Mouse (Mus musculus): ENCODE results near the gene Pcgf2. TPM values are rescaled to one million over a fixed set of nuclear protein-coding genes. Genes with fewer than 3 reads are reported as not detected.

The Pcgf2 gene
- total and polyA plus RNA-seq, 3 experiments = 5.4 to 18.5 TPM; not detected in 1

DNA sequence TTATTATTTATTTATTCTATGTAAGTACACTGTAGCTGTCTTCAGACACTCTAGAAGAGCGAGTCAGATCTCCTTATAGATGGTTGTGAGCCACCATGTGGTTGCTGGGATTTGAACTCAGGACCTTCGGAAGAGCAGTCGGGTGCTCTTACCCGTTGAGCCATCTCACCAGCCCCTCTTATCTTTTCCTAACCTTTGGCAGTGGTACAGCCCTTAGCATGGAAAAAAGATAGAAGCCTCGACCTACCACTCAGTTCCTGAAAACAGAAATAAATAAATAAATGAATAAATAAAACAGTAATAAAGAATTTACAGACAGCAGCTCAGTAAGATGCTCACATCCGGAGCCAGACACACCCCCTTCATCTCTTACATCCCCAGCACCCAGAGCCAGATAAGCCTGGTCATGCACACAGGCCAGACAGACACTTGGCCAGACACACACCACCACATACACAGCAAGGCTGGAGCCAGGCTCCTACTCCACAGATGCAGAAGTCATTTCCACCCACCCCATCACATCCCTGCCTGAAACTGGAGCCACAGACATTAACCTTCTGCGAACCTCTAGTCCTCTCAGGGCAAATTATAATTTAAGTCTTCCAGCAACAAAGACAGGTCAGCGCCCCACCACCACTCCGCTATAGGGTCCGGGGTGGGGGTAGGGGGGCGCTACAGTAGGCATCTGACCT, 3.0 kb downstream of the Pcgf2 start:
- Histone ChIP-seq H3K27me3 (ENCODE audit: insufficient read depth, low read length) (peaks cover 84% of the 10 kb centered on the region), H3K9me3 (replicated peaks) (peaks cover 15% of the 10 kb centered on the region), H3K4me3 (ENCODE audit: low read depth, low read length) (no peak overlapping the region), H3K4me1 (ENCODE audit: insufficient read depth, low read depth, low read length) (peaks cover 46% of the 10 kb centered on the region), H3K36me3 (replicated peaks) (peaks cover 5% of the 10 kb centered on the region)
- DNase-seq (ENCODE audit: low spot score) = no peak
- TF ChIP-seq TAL1 (conservative IDR thresholded peaks at IDR 0.05; ENCODE audit: low read depth, low read length) (no peak), GATA2 (IDR thresholded peaks at IDR 0.05; ENCODE audit: borderline replicate concordance, low read depth, low read length) (no peak), CTCF (IDR thresholded peaks at IDR 0.05; ENCODE audit: low read depth, low read length) (no peak), GATA1 (IDR thresholded peaks at IDR 0.05; ENCODE audit: borderline replicate concordance, low read length) (no peak), POLR2AphosphoS5 (IDR thresholded peaks at IDR 0.05; ENCODE audit: insufficient replicate concordance, low read depth, low read length) (no peak)
- ATAC-seq (ENCODE audit: extremely low read depth, insufficient number of reproducible peaks, low FRiP score, poor library complexity, severe bottlenecking) = no peak

DNA sequence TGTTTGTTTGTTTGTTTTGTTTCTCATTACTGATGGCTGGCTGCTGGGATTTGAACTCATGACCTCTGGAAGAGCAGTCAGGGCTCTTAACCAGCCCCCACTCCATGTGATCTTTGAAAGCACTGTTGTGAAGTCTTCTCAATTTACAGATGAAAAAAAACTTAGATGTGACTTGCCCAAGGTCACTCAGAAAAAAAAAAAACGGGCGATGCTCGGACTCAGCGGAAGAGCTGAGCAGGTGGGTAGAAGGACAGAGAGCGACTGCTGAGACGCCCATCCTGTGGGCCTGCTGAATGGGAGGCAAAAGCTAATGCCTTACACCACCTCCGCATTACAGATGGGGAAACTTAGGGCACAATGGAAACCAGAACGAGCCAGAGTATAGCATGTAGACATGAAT, 3.6 kb downstream of the Pcgf2 start:
- Histone ChIP-seq H3K27me3 (ENCODE audit: insufficient read depth, low read length) (peaks cover 89% of the 10 kb centered on the region), H3K4me3 (ENCODE audit: low read depth, low read length) (no peak overlapping the region)
- ATAC-seq (ENCODE audit: extremely low read depth, insufficient number of reproducible peaks, low FRiP score, poor library complexity, severe bottlenecking) = no peak

DNA sequence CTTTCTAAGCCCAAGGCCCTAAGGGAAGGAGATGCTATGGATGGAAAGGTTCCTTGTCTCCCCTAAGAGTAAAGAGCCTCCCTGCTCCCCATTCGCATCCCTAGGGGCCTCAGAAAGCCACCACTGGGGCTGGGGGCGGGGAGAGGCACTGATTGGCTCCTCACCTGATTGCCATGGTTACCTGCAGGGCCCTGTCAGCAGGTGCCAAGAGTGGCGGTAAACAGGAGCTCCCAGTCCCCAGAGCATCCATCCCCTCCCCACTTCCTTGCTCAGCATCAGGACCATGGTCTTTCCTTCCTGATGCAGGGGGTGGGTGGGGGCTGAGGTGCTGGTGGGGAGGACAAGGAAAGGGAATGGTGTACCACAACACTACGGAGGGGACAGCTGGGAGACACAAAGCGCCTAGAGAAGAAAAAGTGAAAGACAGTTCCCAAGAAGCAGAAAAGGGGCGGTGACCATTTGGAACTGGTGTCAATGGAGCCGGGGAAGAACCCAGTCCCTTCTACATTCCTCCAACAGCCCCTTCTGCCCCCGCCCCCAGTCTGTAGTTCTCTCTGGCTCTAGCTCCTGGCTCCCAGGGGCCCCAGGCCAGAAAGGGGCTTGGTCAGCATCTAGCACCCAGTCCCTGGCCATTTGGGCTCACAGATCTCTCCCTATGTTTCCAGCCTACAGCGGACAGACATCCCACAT, 4.4 kb downstream of the Pcgf2 start:
- peaks cover 34% of the 10 kb centered on the region for H3K4me1 ChIP-seq (ENCODE audit: insufficient read depth, low read depth, low read length)
- TF ChIP-seq GATA1 (IDR thresholded peaks at IDR 0.05; ENCODE audit: borderline replicate concordance, low read length) = no peak
- TF ChIP-seq TAL1 (conservative IDR thresholded peaks at IDR 0.05; ENCODE audit: low read depth, low read length) = no peak
- TF ChIP-seq POLR2AphosphoS5 (IDR thresholded peaks at IDR 0.05; ENCODE audit: insufficient replicate concordance, low read depth, low read length) = no peak
- TF ChIP-seq CTCF (IDR thresholded peaks at IDR 0.05; ENCODE audit: low read depth, low read length) = no peak
- TF ChIP-seq GATA2 (IDR thresholded peaks at IDR 0.05; ENCODE audit: borderline replicate concordance, low read depth, low read length) = no peak
- no peak overlapping the region for H3K4me3 ChIP-seq (ENCODE audit: low read depth, low read length)
- peaks cover 86% of the 10 kb centered on the region for H3K27me3 ChIP-seq (ENCODE audit: insufficient read depth, low read length)
- DNase-seq (ENCODE audit: low spot score) (no peak), ATAC-seq (ENCODE audit: extremely low read depth, insufficient number of reproducible peaks, low FRiP score, poor library complexity, severe bottlenecking) (no peak)
- peaks cover 12% of the 10 kb centered on the region for H3K9me3 ChIP-seq (replicated peaks)
- H3K36me3 ChIP-seq (replicated peaks) = peaks cover 12% of the 10 kb centered on the region

More for the DNA sequence above, 3.6 kb downstream of the Pcgf2 start:
- Histone ChIP-seq H3K4me1 (ENCODE audit: insufficient read depth, low read depth, low read length) (peaks cover 39% of the 10 kb centered on the region), H3K9me3 (replicated peaks) (peaks cover 15% of the 10 kb centered on the region), H3K36me3 (replicated peaks) (peaks cover 6% of the 10 kb centered on the region)
- no peak for DNase-seq (ENCODE audit: low spot score)
- TF ChIP-seq GATA2 (IDR thresholded peaks at IDR 0.05; ENCODE audit: borderline replicate concordance, low read depth, low read length) (no peak), POLR2AphosphoS5 (IDR thresholded peaks at IDR 0.05; ENCODE audit: insufficient replicate concordance, low read depth, low read length) (no peak), TAL1 (conservative IDR thresholded peaks at IDR 0.05; ENCODE audit: low read depth, low read length) (no peak), GATA1 (IDR thresholded peaks at IDR 0.05; ENCODE audit: borderline replicate concordance, low read length) (no peak)

DNA sequence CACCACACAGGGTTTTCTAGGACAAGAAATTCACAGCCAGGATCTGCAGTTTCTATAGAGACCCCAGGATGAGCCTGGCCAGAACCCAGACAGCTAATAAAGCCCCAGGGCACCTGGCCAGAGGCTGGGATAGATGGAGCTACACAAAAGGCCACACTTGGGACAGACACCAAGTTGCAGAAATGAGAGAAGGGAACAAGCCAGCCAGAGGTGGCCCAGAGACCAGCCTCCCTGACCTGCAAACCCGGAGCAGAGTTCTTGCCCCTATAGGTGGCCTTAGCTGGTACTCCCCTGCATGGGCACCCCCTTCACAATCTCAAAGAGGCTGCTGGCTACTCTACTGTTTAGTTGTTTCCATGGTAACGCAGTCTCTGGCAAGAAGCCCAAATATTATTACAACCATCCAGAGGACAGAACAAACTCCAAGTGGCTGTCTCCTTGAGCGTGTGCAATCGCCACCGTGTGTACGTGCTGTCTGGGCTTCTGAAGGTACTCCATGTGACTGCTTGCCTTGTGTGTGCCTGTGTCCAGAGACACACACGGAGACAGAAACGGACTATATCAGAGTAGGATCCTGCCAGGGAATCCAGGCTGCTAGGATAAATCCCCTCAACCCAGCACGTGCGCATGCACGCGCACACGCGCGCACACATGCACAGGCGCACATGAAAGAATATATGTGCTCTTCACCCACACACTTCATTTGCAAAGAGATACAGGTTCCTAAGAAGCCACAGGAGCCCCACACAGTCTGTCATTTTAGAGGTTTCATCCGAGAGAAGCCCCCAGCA, 5.2 kb downstream of the Pcgf2 start:
- TF ChIP-seq TAL1 (conservative IDR thresholded peaks at IDR 0.05; ENCODE audit: low read depth, low read length) (no peak), GATA2 (IDR thresholded peaks at IDR 0.05; ENCODE audit: borderline replicate concordance, low read depth, low read length) (no peak), POLR2AphosphoS5 (IDR thresholded peaks at IDR 0.05; ENCODE audit: insufficient replicate concordance, low read depth, low read length) (no peak), CTCF (IDR thresholded peaks at IDR 0.05; ENCODE audit: low read depth, low read length) (no peak), GATA1 (IDR thresholded peaks at IDR 0.05; ENCODE audit: borderline replicate concordance, low read length) (no peak)
- Histone ChIP-seq H3K27me3 (ENCODE audit: insufficient read depth, low read length) (peaks cover 82% of the 10 kb centered on the region), H3K4me3 (ENCODE audit: low read depth, low read length) (no peak overlapping the region), H3K9me3 (replicated peaks) (peaks cover 6% of the 10 kb centered on the region), H3K4me1 (ENCODE audit: insufficient read depth, low read depth, low read length) (peaks cover 30% of the 10 kb centered on the region), H3K36me3 (replicated peaks) (peaks cover 12% of the 10 kb centered on the region)
- ATAC-seq (ENCODE audit: extremely low read depth, insufficient number of reproducible peaks, low FRiP score, poor library complexity, severe bottlenecking) = no peak
- no peak for DNase-seq (ENCODE audit: low spot score)

DNA sequence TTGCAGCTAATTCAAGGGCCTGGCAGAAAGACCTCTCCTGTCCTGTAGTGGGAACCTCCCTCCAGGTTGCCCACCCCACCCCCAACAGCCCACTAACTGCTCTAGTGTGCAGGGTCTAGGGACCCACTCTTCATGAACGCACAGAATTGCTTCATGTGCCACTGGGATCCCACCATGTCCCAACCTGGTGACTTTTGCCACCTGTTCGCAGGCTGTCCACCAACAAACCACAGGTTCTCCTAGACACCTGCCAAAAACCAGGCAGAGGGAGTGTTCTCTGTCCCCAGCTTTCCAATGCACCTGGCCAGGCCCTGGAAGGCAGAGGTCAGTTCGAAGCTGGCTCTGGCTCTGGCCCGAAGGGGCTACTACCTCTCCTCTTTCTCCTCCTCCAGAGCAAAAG, 5.9 kb downstream of the Pcgf2 start:
- TF ChIP-seq POLR2AphosphoS5 (IDR thresholded peaks at IDR 0.05; ENCODE audit: insufficient replicate concordance, low read depth, low read length) (no peak), GATA1 (IDR thresholded peaks at IDR 0.05; ENCODE audit: borderline replicate concordance, low read length) (no peak), CTCF (IDR thresholded peaks at IDR 0.05; ENCODE audit: low read depth, low read length) (no peak), GATA2 (IDR thresholded peaks at IDR 0.05; ENCODE audit: borderline replicate concordance, low read depth, low read length) (no peak), TAL1 (conservative IDR thresholded peaks at IDR 0.05; ENCODE audit: low read depth, low read length) (no peak)
- no peaks in the 10 kb centered on the region for H3K9me3 ChIP-seq (replicated peaks)
- ATAC-seq (ENCODE audit: extremely low read depth, insufficient number of reproducible peaks, low FRiP score, poor library complexity, severe bottlenecking) = no peak
- DNase-seq (ENCODE audit: low spot score) = no peak
- peaks cover 24% of the 10 kb centered on the region for H3K4me1 ChIP-seq (ENCODE audit: insufficient read depth, low read depth, low read length)
- H3K36me3 ChIP-seq (replicated peaks) = peaks cover 14% of the 10 kb centered on the region
- H3K27me3 ChIP-seq (ENCODE audit: insufficient read depth, low read length) = peaks cover 76% of the 10 kb centered on the region
- no peak overlapping the region for H3K4me3 ChIP-seq (ENCODE audit: low read depth, low read length)

DNA sequence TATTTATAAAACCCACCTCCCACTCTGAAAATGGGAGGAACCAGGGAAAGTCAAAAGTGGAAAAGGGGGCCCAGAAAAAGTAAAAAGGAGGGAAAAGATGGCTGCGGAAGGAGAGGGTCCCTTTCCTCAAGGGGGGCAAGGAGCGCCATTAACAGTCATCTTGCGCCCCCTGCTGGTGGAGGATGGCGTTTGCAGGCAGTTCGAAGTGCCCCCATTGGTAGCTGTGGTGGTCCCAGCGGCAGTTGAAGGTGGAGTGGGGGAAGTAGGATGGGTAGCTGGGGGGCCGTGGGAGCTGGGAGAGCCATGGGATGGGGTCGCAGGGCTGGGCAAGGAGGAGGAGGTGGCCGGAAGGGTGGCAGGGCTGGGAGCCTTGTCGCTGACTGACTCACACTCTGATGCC, 10.4 kb downstream of the Pcgf2 start:
- no peaks in the 10 kb centered on the region for H3K9me3 ChIP-seq (replicated peaks)
- TF ChIP-seq CTCF (IDR thresholded peaks at IDR 0.05; ENCODE audit: low read depth, low read length) (peak; percentile 94), GATA2 (IDR thresholded peaks at IDR 0.05; ENCODE audit: borderline replicate concordance, low read depth, low read length) (no peak), POLR2AphosphoS5 (IDR thresholded peaks at IDR 0.05; ENCODE audit: insufficient replicate concordance, low read depth, low read length) (no peak)
- ATAC-seq (ENCODE audit: extremely low read depth, insufficient number of reproducible peaks, low FRiP score, poor library complexity, severe bottlenecking) (no peak), DNase-seq (ENCODE audit: low spot score) (peak; percentile 57)
- peaks cover 49% of the 10 kb centered on the region for H3K27me3 ChIP-seq (ENCODE audit: insufficient read depth, low read length)
- no peak overlapping the region for H3K4me3 ChIP-seq (ENCODE audit: low read depth, low read length)
- peaks cover 21% of the 10 kb centered on the region for H3K4me1 ChIP-seq (ENCODE audit: insufficient read depth, low read depth, low read length)
- peaks cover 17% of the 10 kb centered on the region for H3K36me3 ChIP-seq (replicated peaks)
